Mouse (Mus musculus): ENCODE results near the gene Panx3. TPM values are rescaled to one million over a fixed set of nuclear protein-coding genes. Genes with fewer than 3 reads are reported as not detected.

Gene Panx3
- polyA plus RNA-seq (2015; fragmentation: Nextera tagmentation; extraction: Ambion mirVana), result 0.11 TPM in 1 of 2 replicates, not detected in the other

GRCm38 (mm10) chr9:37669115-37669514, at the start of gene Panx3:
Gene Panx3, minus strand, starts transcription at chr9:37669235.

GRCm38 (mm10) chr9:37716150-37716549, 47.1 kb upstream of the Panx3 start, which contains the start of gene Olfr160:
Gene Olfr160, minus strand, starts transcription at chr9:37716250.

GRCm38 (mm10) chr9:37656931-37657481, 12.0 kb downstream of the Panx3 start, which contains the start of gene Tbrg1:
Gene Tbrg1, minus strand, starts transcription at chr9:37657312.

GRCm38 (mm10) chr9:37613182-37613910, 55.7 kb downstream of the Panx3 start, which contains the start of gene Spa17:
Gene Spa17, minus strand, starts transcription at chr9:37613722.

Other genes with a start within 250 kb of the Panx3 start
- gene Robo3, start 236.0 kb downstream of the Panx3 start, polyA plus RNA-seq (2015; fragmentation: Nextera tagmentation; extraction: Ambion mirVana), result 0.07 TPM in 1 of 2 replicates, not detected in the other
- 10.8 and 11.0 TPM in 2 replicates for gene Msantd2, start 179.9 kb downstream of the Panx3 start, polyA plus RNA-seq (2015; fragmentation: Nextera tagmentation; extraction: Ambion mirVana)
- gene Esam, start 141.2 kb downstream of the Panx3 start, polyA plus RNA-seq (2015; fragmentation: Nextera tagmentation; extraction: Ambion mirVana), result 23.6 and 44.6 TPM in 2 replicates
- 0.92 and 3.2 TPM in 2 replicates for gene Vsig2, start 130.0 kb downstream of the Panx3 start, polyA plus RNA-seq (2015; fragmentation: Nextera tagmentation; extraction: Ambion mirVana)
- 2.0 and 3.4 TPM in 2 replicates for gene Nrgn, start 116.3 kb downstream of the Panx3 start, polyA plus RNA-seq (2015; fragmentation: Nextera tagmentation; extraction: Ambion mirVana)
- 12.8 and 18.8 TPM in 2 replicates for gene Siae, start 113.5 kb downstream of the Panx3 start, polyA plus RNA-seq (2015; fragmentation: Nextera tagmentation; extraction: Ambion mirVana)
- gene Spa17, start 55.5 kb downstream of the Panx3 start, polyA plus RNA-seq (2015; fragmentation: Nextera tagmentation; extraction: Ambion mirVana), result 11.5 and 18.5 TPM in 2 replicates
- gene Tbrg1, start 11.9 kb downstream of the Panx3 start, polyA plus RNA-seq (2015; fragmentation: Nextera tagmentation; extraction: Ambion mirVana), result 123 and 129 TPM in 2 replicates
- not detected in 2 replicates for gene Olfr160, start 47.0 kb upstream of the Panx3 start, polyA plus RNA-seq (2015; fragmentation: Nextera tagmentation; extraction: Ambion mirVana)
- gene Olfr874, start 75.9 kb upstream of the Panx3 start, polyA plus RNA-seq (2015; fragmentation: Nextera tagmentation; extraction: Ambion mirVana), result not detected in 2 replicates
- gene Olfr875, start 102.6 kb upstream of the Panx3 start, polyA plus RNA-seq (2015; fragmentation: Nextera tagmentation; extraction: Ambion mirVana), result not detected in 2 replicates
- gene Olfr876, start 133.8 kb upstream of the Panx3 start, polyA plus RNA-seq (2015; fragmentation: Nextera tagmentation; extraction: Ambion mirVana), result not detected in 2 replicates
- 0.22 TPM in 1 of 2 replicates, not detected in the other for gene Olfr877, start 185.0 kb upstream of the Panx3 start, polyA plus RNA-seq (2015; fragmentation: Nextera tagmentation; extraction: Ambion mirVana)
- not detected in 2 replicates for gene Olfr145, start 227.5 kb upstream of the Panx3 start, polyA plus RNA-seq (2015; fragmentation: Nextera tagmentation; extraction: Ambion mirVana)
- not detected in 2 replicates for gene Olfr878, start 248.6 kb upstream of the Panx3 start, polyA plus RNA-seq (2015; fragmentation: Nextera tagmentation; extraction: Ambion mirVana)